Mouse (Mus musculus) ES-E14 (cell line): ENCODE measurements at regions not wholly inside any gene's neighbourhood (a gene's known extent, or its start where the extent isn't known, plus 50 kb on each side); places are given as distances from the start of the nearest gene placed in this dataset.

Source experiments
- DNase-seq: peaks from one replicate; pipeline ENCODE4 v3.0.0-alpha.2; 2013; ENCODE audit warnings: low read depth, low spot score
- H3K27ac ChIP-seq: 2 replicates; pipeline ENCODE4 v1.5.1; 2012; ENCODE audit warnings: low read depth, mild to moderate bottlenecking, low read length, moderate library complexity, mixed read lengths; ENCODE audit not compliant: poor library complexity, insufficient read depth, severe bottlenecking
- H3K36me3 ChIP-seq: 2 replicates; pipeline ENCODE4 v1.6.1; 2012; ENCODE audit warnings: mild to moderate bottlenecking, low read length, moderate library complexity, mixed read lengths; ENCODE audit not compliant: control insufficient read depth, poor library complexity, insufficient read depth, severe bottlenecking
- H3K4me1 ChIP-seq, 2 experiments: fragments of 150-350 bp in 1 of 2; sonication (generic) in 1 of 2; 2 replicates each; pipeline ENCODE4 v1.6.1; 2012; ENCODE audit warnings: low read length in 2 of 2, mild to moderate bottlenecking in 1 of 2, mixed read lengths in 1 of 2; ENCODE audit not compliant: control insufficient read depth in 2 of 2, insufficient read depth in 2 of 2, poor library complexity in 1 of 2
- H3K4me3 ChIP-seq, 2 experiments: fragments of 150-350 bp in 1 of 2; sonication (generic) in 1 of 2; 2 replicates each; pipeline ENCODE4 v1.5.1; 2012; ENCODE audit warnings: low read length in 2 of 2, low read depth in 1 of 2, mild to moderate bottlenecking in 1 of 2, mixed read lengths in 1 of 2; ENCODE audit not compliant: insufficient read depth in 1 of 2, poor library complexity in 1 of 2, severe bottlenecking in 1 of 2
- H3K9ac ChIP-seq: 2 replicates; pipeline ENCODE4 v1.6.1; 2012; ENCODE audit warnings: low read depth, mild to moderate bottlenecking, low read length, mixed read lengths; ENCODE audit not compliant: poor library complexity, insufficient read depth, severe bottlenecking
- H3K9me3 ChIP-seq: fragments of 150-350 bp; sonication (generic); 2 replicates; pipeline ENCODE4 v1.6.1; 2012; ENCODE audit warnings: low read depth, mild to moderate bottlenecking, low read length; ENCODE audit not compliant: control insufficient read depth, insufficient read depth
- CHD2 ChIP-seq: IDR thresholded peaks from 2 replicates; pipeline ENCODE4 v1.6.1; 2014; ENCODE audit warnings: mild to moderate bottlenecking, low read depth, low read length, inconsistent platforms
- HCFC1 ChIP-seq: IDR thresholded peaks from 2 replicates; pipeline ENCODE4 v1.6.1; 2012; ENCODE audit warnings: low read length, inconsistent platforms, borderline replicate concordance; ENCODE audit not compliant: insufficient read depth
- MAFK ChIP-seq: IDR thresholded peaks from 2 replicates; pipeline ENCODE4 v1.6.1; 2014; ENCODE audit warnings: mild to moderate bottlenecking, low read depth, low read length, inconsistent platforms; ENCODE audit not compliant: insufficient read depth
- ZC3H11A ChIP-seq: IDR thresholded peaks from 2 replicates; pipeline ENCODE4 v1.6.1; 2012; ENCODE audit warnings: low read depth, mild to moderate bottlenecking, inconsistent platforms, low read length, borderline replicate concordance
- ZNF384 ChIP-seq: IDR thresholded peaks from 2 replicates; pipeline ENCODE4 v1.6.1; 2012; ENCODE audit warnings: low read depth, low read length, inconsistent platforms
- in situ Hi-C, 2 experiments: fragments of 600-800 bp; cut with MboI; formaldehyde crosslinking; loops; one replicate each; pipeline ENCODE4 v1.15.1; 2025; ENCODE audit warnings: low sequenced_read_pairs in 2 of 2, inconsistent platforms in 1 of 2; ENCODE audit not compliant: unreplicated experiment in 2 of 2

DNA sequence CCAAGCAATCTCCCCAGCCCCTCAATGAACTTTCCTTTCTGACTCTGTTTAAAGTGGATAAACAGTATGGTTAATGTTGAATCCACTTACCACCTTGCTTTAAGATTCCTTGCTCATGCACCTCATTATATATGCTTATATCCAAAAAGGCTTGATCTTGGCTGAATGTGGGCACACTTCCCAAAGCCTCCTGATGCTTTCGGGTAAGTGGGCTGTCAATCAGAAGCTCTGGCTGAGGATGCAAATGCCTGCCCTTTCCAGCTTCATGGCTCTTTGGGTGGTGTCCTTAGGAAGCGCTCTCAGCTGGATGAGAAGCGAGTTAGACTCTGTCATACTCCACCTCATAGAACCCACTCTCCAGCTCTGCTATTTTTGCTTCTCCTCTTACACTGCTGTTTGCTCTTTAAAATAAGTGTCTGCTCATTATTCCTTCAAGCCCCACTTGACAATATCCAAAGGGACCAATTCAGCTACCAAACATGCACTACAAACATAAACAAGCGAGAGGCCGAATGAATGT is 241.2 kb downstream of the Hivep2 start:
- no peak overlapping the region for H3K9ac ChIP-seq
- no peaks in the 10 kb centered on the region for H3K4me1 ChIP-seq
- TF ChIP-seq HCFC1 (no peak), MAFK (no peak), ZNF384 (no peak), CHD2 (no peak), ZC3H11A (no peak)
- in situ Hi-C loops, result no loop called here
- DNase-seq, result no peak
- H3K9me3 ChIP-seq, result no peaks in the 10 kb centered on the region
- no peak overlapping the region for H3K4me3 ChIP-seq
- no peak overlapping the region for H3K27ac ChIP-seq
- no peaks in the 10 kb centered on the region for H3K36me3 ChIP-seq
